Mouse (Mus musculus): ENCODE measurements around the gene Miga1. TPM values are rescaled to one million over a fixed set of nuclear protein-coding genes. Genes with fewer than 3 reads are reported as not detected.
"Not testable (repeated sequence)": the region's sequence is repeated elsewhere in the genome, so short reads cannot be mapped to it uniquely, and the experiment has no call there.

The Miga1 gene
- polyA plus RNA-seq, 1 experiment from 2014 or later, result 11.7 TPM

DNA sequence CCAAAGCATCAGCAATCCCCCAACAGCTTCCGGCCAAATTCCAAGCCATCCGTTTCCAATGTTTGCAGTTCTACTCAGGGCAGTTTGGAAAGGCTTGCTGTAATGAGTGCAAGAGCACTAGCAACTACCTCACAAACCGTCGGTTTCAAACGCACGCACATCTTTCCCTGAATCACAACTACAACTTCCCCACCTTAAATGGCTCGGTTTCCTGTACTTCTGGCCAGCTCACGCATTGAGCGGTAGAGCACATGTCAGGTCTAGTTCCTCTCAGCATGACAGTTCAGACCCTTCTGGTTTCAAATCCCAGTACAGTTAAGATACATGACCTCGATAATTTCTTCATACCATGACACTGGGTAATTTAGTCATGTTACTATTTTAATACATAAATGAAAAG lies 6.6 kb downstream of the Miga1 start:
- no peak for ATAC-seq (replicated peaks; ENCODE audit: extremely low read depth, insufficient read depth, low FRiP score)
- Histone ChIP-seq H3K27me3 (ENCODE audit: control insufficient read depth, insufficient read depth, low read length) (no peaks in the 10 kb centered on the region), H3K4me3 (ENCODE audit: low read length) (no peak overlapping the region), H3K27ac (ENCODE audit: low read length) (no peak overlapping the region), H3K9ac (ENCODE audit: low read length) (no peak overlapping the region), H3K9me3 (replicated peaks; ENCODE audit: control insufficient read depth, low read length) (no peaks in the 10 kb centered on the region), H3K4me2 (ENCODE audit: low read depth, low read length) (no peak overlapping the region), H3K4me1 (ENCODE audit: control insufficient read depth, insufficient read depth, low read length) (no peaks in the 10 kb centered on the region; the same call in 1 of the 2 replicates), H3K36me3 (ENCODE audit: control insufficient read depth, insufficient read depth) (peaks cover 23% of the 10 kb centered on the region)
- 90% methylated on average over 10 of the region's 10 CpGs for WGBS

DNA sequence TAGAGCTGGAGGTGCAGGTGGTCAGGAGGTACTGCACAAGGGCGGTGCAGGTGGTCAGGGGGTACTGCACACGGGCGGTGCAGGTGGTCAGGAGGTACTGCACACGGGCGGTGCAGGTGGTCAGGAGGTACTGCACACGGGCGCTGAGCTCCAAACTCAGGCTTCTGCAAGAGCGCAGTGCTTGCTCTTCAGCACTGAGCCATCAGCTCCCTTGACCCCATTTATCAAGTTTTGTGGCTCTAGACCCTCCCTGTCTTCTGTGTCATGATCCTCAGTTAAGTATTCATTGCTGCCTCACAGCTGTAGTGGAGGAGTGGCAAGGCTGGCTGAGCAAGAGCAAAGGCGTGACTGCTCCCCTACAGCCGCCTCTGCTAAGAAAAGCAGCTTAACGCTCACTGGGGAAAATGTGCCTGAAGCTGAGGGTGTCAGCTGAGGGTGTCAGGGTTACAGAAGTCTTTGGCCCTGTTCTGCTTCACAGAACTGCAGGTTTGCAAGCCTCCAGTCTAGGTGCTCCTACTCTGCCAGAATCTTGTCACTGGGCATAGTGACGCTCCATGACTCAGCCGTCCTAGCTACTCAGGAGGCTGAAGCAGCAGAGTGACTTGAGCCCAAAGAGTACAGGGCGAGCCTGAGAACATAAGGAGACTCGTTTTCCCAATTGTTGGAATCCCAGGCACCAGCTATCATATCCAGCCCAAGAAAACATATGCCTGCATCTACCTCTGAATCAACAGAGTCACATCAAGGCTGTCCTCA lies 7.5 kb downstream of the Miga1 start:
- H3K4me2 ChIP-seq (ENCODE audit: low read depth, low read length), result no peak overlapping the region
- WGBS, result 87% methylated on average over 15 of the region's 15 CpGs
- H3K9me3 ChIP-seq (replicated peaks; ENCODE audit: control insufficient read depth, low read length), result no peaks in the 10 kb centered on the region
- H3K36me3 ChIP-seq (ENCODE audit: control insufficient read depth, insufficient read depth), result peaks cover 22% of the 10 kb centered on the region
- H3K9ac ChIP-seq (ENCODE audit: low read length), result no peak overlapping the region
- no peak for ATAC-seq (replicated peaks; ENCODE audit: extremely low read depth, insufficient read depth, low FRiP score)
- no peak overlapping the region for H3K27ac ChIP-seq (ENCODE audit: low read length)
- H3K27me3 ChIP-seq (ENCODE audit: control insufficient read depth, insufficient read depth, low read length), result no peaks in the 10 kb centered on the region
- H3K4me1 ChIP-seq (ENCODE audit: control insufficient read depth, insufficient read depth, low read length), result no peaks in the 10 kb centered on the region; the same call in 1 of the 2 replicates
- H3K4me3 ChIP-seq (ENCODE audit: low read length), result no peak overlapping the region

DNA sequence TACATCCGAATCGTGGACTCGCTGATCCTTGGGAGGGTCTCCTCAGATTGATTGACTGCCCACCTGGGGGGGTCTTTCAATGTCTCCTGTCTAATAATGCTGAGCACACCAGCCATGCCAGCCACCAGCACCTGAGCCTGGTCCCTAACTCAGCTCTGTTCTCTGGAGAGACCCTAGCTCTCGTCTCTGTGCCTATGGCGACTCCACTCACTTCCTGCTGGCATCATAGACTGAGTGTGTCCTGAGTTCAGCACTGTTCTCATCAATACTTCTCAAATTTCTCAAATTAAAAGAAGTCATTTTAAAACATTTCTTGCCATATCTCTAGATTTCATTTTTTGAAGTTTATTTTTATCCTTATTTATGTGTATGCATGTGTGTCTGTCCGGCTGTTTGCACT lies 8.1 kb downstream of the Miga1 start:
- Histone ChIP-seq H3K4me1 (ENCODE audit: control insufficient read depth, insufficient read depth, low read length) (no peaks in the 10 kb centered on the region; the same call in 1 of the 2 replicates), H3K27ac (ENCODE audit: low read length) (no peak overlapping the region), H3K36me3 (ENCODE audit: control insufficient read depth, insufficient read depth) (peaks cover 17% of the 10 kb centered on the region), H3K9ac (ENCODE audit: low read length) (no peak overlapping the region), H3K27me3 (ENCODE audit: control insufficient read depth, insufficient read depth, low read length) (no peaks in the 10 kb centered on the region), H3K9me3 (replicated peaks; ENCODE audit: control insufficient read depth, low read length) (no peaks in the 10 kb centered on the region), H3K4me3 (ENCODE audit: low read length) (no peak overlapping the region), H3K4me2 (ENCODE audit: low read depth, low read length) (no peak overlapping the region)
- 94% methylated on average over 5 of the region's 6 CpGs for WGBS
- no peak for ATAC-seq (replicated peaks; ENCODE audit: extremely low read depth, insufficient read depth, low FRiP score)

DNA sequence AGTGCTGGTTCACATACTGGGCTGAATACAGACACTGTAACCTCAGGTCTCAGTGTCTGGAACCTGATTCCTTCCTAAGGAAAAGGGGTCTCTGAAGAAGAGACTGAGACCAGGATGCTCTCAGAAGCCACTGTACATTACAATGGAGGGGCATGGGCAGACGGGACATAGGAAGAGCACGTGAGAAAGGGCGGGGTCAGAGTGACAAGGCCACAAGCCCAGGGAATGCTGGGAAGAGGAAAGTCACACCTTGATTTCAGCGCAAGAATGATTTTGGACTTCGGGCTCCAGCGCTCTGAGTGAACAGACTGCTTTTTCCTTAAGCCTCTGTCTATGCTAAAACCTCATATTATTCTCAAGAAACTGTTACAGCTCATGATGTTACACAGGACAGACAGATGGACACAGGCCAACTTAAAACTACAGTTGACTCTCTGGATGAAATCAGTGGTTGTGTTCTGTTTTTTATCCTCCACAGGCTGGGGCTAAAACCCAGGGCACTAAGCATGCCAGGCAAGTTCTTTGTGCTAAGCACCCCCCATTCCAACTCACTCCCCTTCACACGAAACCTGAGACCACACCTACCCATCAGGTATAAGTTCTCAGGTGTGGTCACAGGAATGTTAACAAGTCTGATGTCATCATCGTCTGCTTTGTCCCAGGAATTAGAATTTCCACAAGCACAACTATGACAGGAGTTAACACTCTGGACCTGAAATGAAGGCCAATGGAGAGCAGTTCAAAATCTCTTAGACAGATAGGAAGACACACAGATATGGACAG lies 18.3 kb downstream of the Miga1 start:
- Histone ChIP-seq H3K27ac (ENCODE audit: low read length) (peak overlapping the region; percentile 35; the same call in 1 of the 2 replicates), H3K9me3 (replicated peaks; ENCODE audit: control insufficient read depth, low read length) (no peaks in the 10 kb centered on the region), H3K4me2 (ENCODE audit: low read depth, low read length) (no peak overlapping the region), H3K4me1 (ENCODE audit: control insufficient read depth, insufficient read depth, low read length) (no peaks in the 10 kb centered on the region; the same call in 1 of the 2 replicates), H3K27me3 (ENCODE audit: control insufficient read depth, insufficient read depth, low read length) (no peaks in the 10 kb centered on the region), H3K36me3 (ENCODE audit: control insufficient read depth, insufficient read depth) (peaks cover 12% of the 10 kb centered on the region), H3K9ac (ENCODE audit: low read length) (no peak overlapping the region), H3K4me3 (ENCODE audit: low read length) (no peak overlapping the region)
- 90% methylated on average over 8 of the region's 8 CpGs for WGBS
- ATAC-seq (replicated peaks; ENCODE audit: extremely low read depth, insufficient read depth, low FRiP score), result no peak

DNA sequence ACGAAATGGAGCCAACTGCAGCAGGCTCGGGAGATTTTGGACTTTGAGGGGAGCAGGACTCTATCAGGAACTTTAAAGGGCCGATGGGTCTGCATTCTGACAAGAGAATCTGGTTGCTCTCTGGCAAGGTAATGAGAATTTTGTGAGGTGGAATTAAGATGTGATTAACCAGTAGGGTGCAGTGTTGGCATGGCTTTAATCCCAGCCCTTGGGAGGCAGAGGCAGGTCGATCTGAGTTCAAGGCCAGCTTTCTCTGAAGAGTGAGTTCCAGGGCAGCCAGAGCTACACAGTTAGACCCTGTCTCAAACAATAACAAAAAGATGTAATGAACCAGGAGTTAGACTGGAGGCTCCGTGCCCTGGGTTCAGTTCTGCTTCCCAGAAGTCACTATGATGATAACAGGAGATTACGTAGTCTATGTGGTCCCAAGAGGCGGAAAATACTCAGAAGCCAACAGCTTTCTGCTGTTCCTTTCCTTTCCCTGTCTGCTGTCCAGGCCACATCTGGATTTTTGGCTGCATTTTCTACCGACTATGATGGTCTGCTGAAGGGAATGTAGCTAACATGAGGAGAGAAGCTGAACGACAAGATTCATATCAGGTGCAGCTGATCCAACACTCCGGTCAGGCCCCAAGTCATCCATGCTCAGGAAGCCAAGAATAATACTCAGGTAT lies 19.1 kb downstream of the Miga1 start:
- Histone ChIP-seq H3K36me3 (ENCODE audit: control insufficient read depth, insufficient read depth) (peaks cover 12% of the 10 kb centered on the region), H3K9me3 (replicated peaks; ENCODE audit: control insufficient read depth, low read length) (no peaks in the 10 kb centered on the region), H3K27me3 (ENCODE audit: control insufficient read depth, insufficient read depth, low read length) (no peaks in the 10 kb centered on the region), H3K4me3 (ENCODE audit: low read length) (no peak overlapping the region), H3K27ac (ENCODE audit: low read length) (no peak overlapping the region; the same call in 1 of the 2 replicates), H3K9ac (ENCODE audit: low read length) (no peak overlapping the region), H3K4me1 (ENCODE audit: control insufficient read depth, insufficient read depth, low read length) (no peaks in the 10 kb centered on the region; the same call in 1 of the 2 replicates), H3K4me2 (ENCODE audit: low read depth, low read length) (no peak overlapping the region)
- WGBS, result 83% methylated on average over 10 of the region's 10 CpGs
- ATAC-seq (replicated peaks; ENCODE audit: extremely low read depth, insufficient read depth, low FRiP score), result no peak

DNA sequence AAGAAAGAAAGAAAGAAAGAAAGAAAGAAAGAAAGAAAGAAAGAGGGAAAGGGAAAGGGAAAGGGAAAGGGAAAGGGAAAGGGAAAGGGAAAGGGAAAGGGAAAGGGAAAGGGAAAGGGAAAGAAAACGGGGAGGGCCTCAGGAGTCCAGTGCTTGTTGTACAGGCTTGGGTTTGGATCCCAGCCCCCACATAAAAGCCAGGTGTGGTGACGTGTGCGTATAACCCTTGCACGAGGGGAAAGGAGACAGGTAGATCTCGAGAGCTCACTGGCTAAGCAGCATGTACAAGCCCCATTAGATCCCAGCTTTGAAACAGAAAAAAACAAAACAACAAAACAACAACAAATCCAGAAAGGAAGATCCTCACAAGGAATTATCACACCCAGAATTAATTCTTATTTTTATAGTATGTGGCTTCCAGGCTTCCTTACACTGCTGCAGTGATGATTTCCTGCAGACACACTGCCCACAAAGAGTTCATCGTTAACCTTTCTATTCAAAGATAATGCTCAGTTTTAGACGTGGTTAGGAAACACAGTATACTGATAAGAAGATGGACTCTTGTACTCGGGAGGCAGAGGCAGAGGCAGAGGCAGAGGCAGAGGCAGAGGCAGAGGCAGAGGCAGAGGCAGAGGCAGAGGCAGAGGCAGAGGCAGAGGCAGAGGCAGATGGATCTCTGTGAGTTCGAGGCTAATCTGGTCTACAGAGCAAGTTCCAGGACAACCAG lies 23.6 kb downstream of the Miga1 start:
- H3K27me3 ChIP-seq (ENCODE audit: control insufficient read depth, insufficient read depth, low read length); H3K9ac ChIP-seq (ENCODE audit: low read length); H3K4me3 ChIP-seq (ENCODE audit: low read length); H3K27ac ChIP-seq (ENCODE audit: low read length); ATAC-seq (replicated peaks; ENCODE audit: extremely low read depth, insufficient read depth, low FRiP score); H3K4me2 ChIP-seq (ENCODE audit: low read depth, low read length); H3K4me1 ChIP-seq (ENCODE audit: control insufficient read depth, insufficient read depth, low read length); H3K9me3 ChIP-seq (replicated peaks; ENCODE audit: control insufficient read depth, low read length): not testable (repeated sequence)
- WGBS, result 63% methylated on average over 9 of the region's 9 CpGs
- peaks cover 10% of the 10 kb centered on the region for H3K36me3 ChIP-seq (ENCODE audit: control insufficient read depth, insufficient read depth)

DNA sequence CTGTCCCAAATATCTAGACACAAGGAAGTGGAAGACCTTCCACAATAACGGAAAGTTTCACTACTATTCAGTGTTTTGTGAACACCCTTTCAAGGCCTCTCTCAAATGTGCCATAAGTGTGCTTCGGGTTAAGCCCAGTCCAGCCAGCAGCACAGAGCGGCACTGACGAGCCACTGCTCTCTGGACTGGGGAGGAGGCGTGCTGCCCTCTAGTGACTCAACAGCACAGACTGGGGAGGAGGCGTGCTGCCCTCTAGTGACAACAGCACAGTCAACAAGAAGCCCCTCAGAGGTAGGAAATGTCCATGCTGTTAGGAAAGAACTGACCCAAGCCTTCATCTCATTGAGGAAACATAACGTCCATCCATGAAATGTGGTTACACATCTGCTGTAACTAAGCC lies 24.6 kb downstream of the Miga1 start:
- ATAC-seq (replicated peaks; ENCODE audit: extremely low read depth, insufficient read depth, low FRiP score), result peak; percentile 94
- H3K4me1 ChIP-seq (ENCODE audit: control insufficient read depth, insufficient read depth, low read length), result peaks cover 10% of the 10 kb centered on the region
- no peak overlapping the region for H3K4me3 ChIP-seq (ENCODE audit: low read length)
- H3K4me2 ChIP-seq (ENCODE audit: low read depth, low read length), result no peak overlapping the region
- H3K9me3 ChIP-seq (replicated peaks; ENCODE audit: control insufficient read depth, low read length), result no peaks in the 10 kb centered on the region
- H3K27ac ChIP-seq (ENCODE audit: low read length), result no peak overlapping the region
- H3K36me3 ChIP-seq (ENCODE audit: control insufficient read depth, insufficient read depth), result peaks cover 2% of the 10 kb centered on the region
- WGBS, result 10% methylated on average over 7 of the region's 7 CpGs
- no peak overlapping the region for H3K9ac ChIP-seq (ENCODE audit: low read length)
- H3K27me3 ChIP-seq (ENCODE audit: control insufficient read depth, insufficient read depth, low read length), result no peaks in the 10 kb centered on the region

DNA sequence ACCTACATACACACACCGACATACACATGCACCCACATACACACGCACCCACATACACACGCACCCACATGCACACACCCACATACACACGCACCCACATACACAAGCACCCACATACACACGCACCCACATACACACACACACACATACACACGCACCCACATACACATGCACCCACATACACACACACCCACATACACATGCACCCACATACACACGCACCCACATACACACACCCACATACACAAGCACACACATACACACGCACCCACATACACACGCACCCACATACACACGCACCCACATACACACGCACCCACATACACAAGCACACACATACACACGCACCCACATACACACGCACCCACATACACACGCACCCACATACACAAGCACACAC lies 25.5 kb downstream of the Miga1 start:
- H3K27ac ChIP-seq (ENCODE audit: low read length); ATAC-seq (replicated peaks; ENCODE audit: extremely low read depth, insufficient read depth, low FRiP score); H3K27me3 ChIP-seq (ENCODE audit: control insufficient read depth, insufficient read depth, low read length); H3K4me3 ChIP-seq (ENCODE audit: low read length); H3K36me3 ChIP-seq (ENCODE audit: control insufficient read depth, insufficient read depth); H3K9ac ChIP-seq (ENCODE audit: low read length); H3K9me3 ChIP-seq (replicated peaks; ENCODE audit: control insufficient read depth, low read length); H3K4me2 ChIP-seq (ENCODE audit: low read depth, low read length): not testable (repeated sequence)
- WGBS, result 80% methylated on average over 14 of the region's 14 CpGs
- peaks cover 18% of the 10 kb centered on the region for H3K4me1 ChIP-seq (ENCODE audit: control insufficient read depth, insufficient read depth, low read length)

All from heart, embryonic 16.5 days (tissue).